Mouse (Mus musculus): ENCODE data around the gene Olfr667. TPM values are rescaled to one million over a fixed set of nuclear protein-coding genes. Genes with fewer than 3 reads are reported as not detected.
"Not testable (repeated sequence)": the region's sequence is repeated elsewhere in the genome, so short reads cannot be mapped to it uniquely, and the experiment has no call there.

Olfr667 gene
- not detected in 2 replicates for polyA plus RNA-seq (2016; fragmentation: Nextera tagmentation; extraction: Ambion mirVana)

DNA sequence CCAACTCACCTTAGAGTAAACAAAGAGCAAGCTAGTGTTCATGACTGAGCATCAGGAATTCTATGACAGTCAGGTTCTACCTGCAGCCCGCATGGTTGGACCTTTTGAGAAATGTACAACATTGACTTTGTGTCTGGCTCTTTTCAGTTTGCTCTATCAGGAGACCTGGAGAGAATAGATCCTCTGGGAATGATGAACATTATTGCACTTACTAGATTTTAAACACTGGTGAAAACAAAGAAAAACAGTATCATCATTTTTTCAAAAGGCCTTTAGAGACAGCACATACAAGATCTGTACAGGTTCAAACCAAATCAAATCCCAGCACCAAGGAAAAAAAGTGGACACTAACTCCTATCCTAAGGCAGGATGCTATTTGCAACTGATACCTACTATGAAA, at the start of gene Olfr667:
TSS of gene Olfr667 (minus strand) at position 101 of the 400 bp plus-strand sequence.
- 89% methylated on average over 1 of the region's 1 CpGs for WGBS
- no peak for DNase-seq (ENCODE audit: low spot score)

DNA sequence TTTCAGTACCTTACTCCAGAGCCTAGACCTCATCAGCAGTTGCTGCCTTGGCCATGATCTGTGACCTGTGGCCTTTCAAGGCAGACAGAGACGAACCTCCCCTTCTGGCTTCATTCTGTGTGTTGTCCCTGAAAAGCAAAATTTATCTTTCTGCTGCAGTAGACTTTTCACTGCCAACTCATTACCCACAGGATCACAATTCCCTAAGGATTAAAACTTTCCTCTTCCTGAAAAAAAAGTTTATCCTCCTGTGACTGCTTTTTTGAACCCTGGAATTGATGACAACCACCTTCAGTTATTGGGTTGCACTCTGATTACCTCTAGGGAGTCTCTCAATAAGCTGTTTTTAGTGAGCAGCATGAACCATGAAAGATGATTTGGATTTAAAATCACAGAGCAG, 41.2 kb upstream of the Olfr667 start, which contains the start of gene Olfr670:
TSS of gene Olfr670 (minus strand) at position 101 of the 400 bp plus-strand sequence.
- Histone ChIP-seq H3K27me3 (ENCODE audit: low read depth, poor library complexity, severe bottlenecking) (no peaks in the 10 kb centered on the region), H3K4me1 (no peaks in the 10 kb centered on the region), H3K27ac (no peak within 1 kb of the TSS), H3K4me3 (no peak within 1 kb of the TSS), H3K36me3 (no peaks in the 10 kb centered on the region), H3K9me3 (replicated peaks) (no peaks in the 10 kb centered on the region)
- 88% methylated on average over 1 of the region's 1 CpGs for WGBS
- no peak for DNase-seq (ENCODE audit: low spot score)

More for the DNA sequence above, at the start of gene Olfr667:
- Histone ChIP-seq H3K4me3 (no peak within 1 kb of the TSS), H3K27ac (no peak within 1 kb of the TSS), H3K36me3 (no peaks in the 10 kb centered on the region), H3K4me1 (no peaks in the 10 kb centered on the region), H3K9me3 (replicated peaks) (no peaks in the 10 kb centered on the region), H3K27me3 (ENCODE audit: low read depth, poor library complexity, severe bottlenecking) (no peaks in the 10 kb centered on the region)

DNA sequence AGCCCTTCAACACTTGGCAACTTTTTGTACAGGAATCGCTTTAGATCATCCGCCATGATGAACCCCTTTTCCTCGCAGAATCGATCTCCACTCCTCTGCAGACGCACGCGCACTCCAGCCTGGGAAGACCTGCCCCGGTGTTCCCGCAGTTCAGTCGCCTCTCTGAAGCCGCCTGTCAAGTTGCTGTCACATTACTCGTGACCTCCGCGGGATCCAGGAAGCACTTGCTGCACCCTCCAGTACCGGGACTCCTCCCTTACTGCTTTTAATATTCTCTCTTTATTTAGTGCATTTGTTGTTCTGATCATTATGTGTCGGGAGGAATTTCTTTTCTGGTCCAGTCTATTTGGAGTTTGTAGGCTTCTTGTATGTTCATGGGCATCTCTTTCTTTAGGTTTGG, 29.0 kb upstream of the Olfr667 start:
- not testable (repeated sequence) for H3K9me3 ChIP-seq (replicated peaks); H3K4me1 ChIP-seq; H3K36me3 ChIP-seq; H3K27ac ChIP-seq; H3K4me3 ChIP-seq; H3K27me3 ChIP-seq (ENCODE audit: low read depth, poor library complexity, severe bottlenecking); DNase-seq (ENCODE audit: low spot score)
- 95% methylated on average over 16 of the region's 16 CpGs for WGBS

DNA sequence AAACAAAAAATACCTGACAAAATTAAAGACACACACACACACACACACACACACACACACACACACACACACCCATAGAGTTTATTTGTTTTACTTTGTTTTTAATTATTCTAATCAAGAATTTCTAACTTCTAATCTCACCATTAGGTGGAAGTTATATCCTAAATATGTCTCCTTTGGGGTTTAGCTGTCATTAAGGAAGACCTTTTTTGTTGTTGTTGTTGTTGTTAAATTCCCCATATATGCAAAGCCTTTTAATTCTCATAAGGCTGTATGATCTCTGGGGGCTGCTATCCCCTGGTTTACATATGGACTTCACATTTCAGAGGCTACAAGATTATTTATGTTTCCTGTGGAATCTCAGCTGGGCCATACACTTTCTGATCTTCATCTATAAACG, 12.7 kb upstream of the Olfr667 start, which contains the start of gene Olfr669:
TSS of gene Olfr669 (plus strand) at position 301 of the 400 bp plus-strand sequence.
- DNase-seq (ENCODE audit: low spot score): no peak
- Histone ChIP-seq H3K27ac (no peak within 1 kb of the TSS), H3K9me3 (replicated peaks) (no peaks in the 10 kb centered on the region), H3K27me3 (ENCODE audit: low read depth, poor library complexity, severe bottlenecking) (no peaks in the 10 kb centered on the region), H3K36me3 (no peaks in the 10 kb centered on the region), H3K4me1 (no peaks in the 10 kb centered on the region), H3K4me3 (no peak within 1 kb of the TSS)
- 86% methylated on average over 1 of the region's 1 CpGs for WGBS

DNA sequence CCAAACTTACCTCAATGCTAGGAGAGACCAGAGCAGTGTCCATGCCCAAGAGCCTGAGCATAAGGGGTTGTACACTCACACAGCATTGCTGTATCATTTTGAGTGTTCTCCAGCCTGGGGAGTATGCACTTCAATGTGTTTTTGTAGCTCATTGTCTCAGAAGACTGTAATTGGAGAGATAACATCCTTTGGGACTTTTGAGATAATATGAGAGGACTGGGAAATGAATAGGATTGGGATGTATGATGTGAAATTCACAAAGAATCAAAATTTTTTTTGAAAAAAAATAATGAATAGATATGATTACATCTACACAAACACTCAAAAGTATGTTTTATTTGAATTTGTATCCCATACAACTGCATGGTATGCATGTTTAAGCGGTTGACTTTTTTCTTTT, 6.7 kb upstream of the Olfr667 start, which contains the start of gene Olfr668:
TSS of gene Olfr668 (minus strand) at position 101 of the 400 bp plus-strand sequence.
- 79% methylated on average over 1 of the region's 1 CpGs for WGBS
- Histone ChIP-seq H3K4me1 (no peaks in the 10 kb centered on the region), H3K36me3 (no peaks in the 10 kb centered on the region), H3K4me3 (no peak within 1 kb of the TSS), H3K27me3 (ENCODE audit: low read depth, poor library complexity, severe bottlenecking) (no peaks in the 10 kb centered on the region), H3K27ac (no peak within 1 kb of the TSS), H3K9me3 (replicated peaks) (no peaks in the 10 kb centered on the region)
- DNase-seq (ENCODE audit: low spot score): no peak

DNA sequence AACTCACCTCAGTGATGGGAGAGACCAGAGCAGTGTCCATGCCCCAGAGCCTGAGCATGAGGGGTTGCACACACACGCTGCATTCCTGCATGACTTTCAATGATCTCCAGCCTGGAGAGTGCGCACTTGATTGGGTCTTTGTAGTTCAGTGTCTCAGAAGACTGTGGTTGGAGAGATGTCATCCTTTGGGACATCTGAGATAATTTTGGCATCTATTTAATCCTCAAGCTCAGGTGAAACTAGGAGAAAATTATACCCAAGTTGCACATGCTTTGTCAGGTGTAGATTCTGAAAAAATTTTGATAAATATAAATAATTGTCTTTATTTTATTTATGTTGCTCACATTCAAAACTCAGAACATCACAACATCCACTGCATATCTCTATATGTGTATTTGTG, 25.4 kb downstream of the Olfr667 start, which contains the start of gene Olfr666:
TSS of gene Olfr666 (minus strand) at position 101 of the 400 bp plus-strand sequence.
- DNase-seq (ENCODE audit: low spot score): no peak
- WGBS: 82% methylated on average over 2 of the region's 2 CpGs
- Histone ChIP-seq H3K4me3 (no peak within 1 kb of the TSS), H3K27ac (no peak within 1 kb of the TSS), H3K9me3 (replicated peaks) (no peaks in the 10 kb centered on the region), H3K36me3 (no peaks in the 10 kb centered on the region), H3K27me3 (ENCODE audit: low read depth, poor library complexity, severe bottlenecking) (no peaks in the 10 kb centered on the region), H3K4me1 (no peaks in the 10 kb centered on the region)

DNA sequence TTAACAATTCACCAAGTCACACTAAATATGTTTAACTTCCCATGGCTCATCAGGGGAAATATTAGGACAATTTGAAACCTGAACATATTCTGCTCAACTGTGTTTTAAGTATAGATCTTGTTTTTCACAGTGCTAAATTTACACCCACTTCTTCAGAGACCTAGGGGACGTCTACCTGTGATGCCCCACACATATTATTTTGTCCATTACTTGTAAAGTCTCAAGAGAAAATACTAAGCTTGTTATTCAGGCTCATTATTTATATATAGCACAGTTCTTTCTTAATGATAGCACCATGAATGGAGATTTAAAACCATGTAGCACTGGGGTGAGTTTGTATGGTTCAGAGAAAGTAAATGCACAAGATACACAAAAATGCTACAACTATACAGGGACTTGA, 43.6 kb downstream of the Olfr667 start, which contains the start of gene Olfr665:
TSS of gene Olfr665 (plus strand) at position 301 of the 400 bp plus-strand sequence.
- H3K4me1 ChIP-seq: no peaks in the 10 kb centered on the region
- no peak for DNase-seq (ENCODE audit: low spot score)
- no peak within 1 kb of the TSS for H3K4me3 ChIP-seq
- 68% methylated on average over 1 of the region's 1 CpGs for WGBS
- H3K27me3 ChIP-seq (ENCODE audit: low read depth, poor library complexity, severe bottlenecking): no peaks in the 10 kb centered on the region
- H3K36me3 ChIP-seq: no peaks in the 10 kb centered on the region
- no peaks in the 10 kb centered on the region for H3K9me3 ChIP-seq (replicated peaks)
- H3K27ac ChIP-seq: no peak within 1 kb of the TSS

Other genes starting within 250 kb of the Olfr667 start
- not detected in 2 replicates for gene Olfr661, start 235.0 kb downstream of the Olfr667 start, polyA plus RNA-seq (2016; fragmentation: Nextera tagmentation; extraction: Ambion mirVana)
- gene Usp17le, start 144.0 kb downstream of the Olfr667 start, polyA plus RNA-seq (2016; fragmentation: Nextera tagmentation; extraction: Ambion mirVana): not detected in 2 replicates
- gene Usp17lb, start 78.9 kb downstream of the Olfr667 start, polyA plus RNA-seq (2016; fragmentation: Nextera tagmentation; extraction: Ambion mirVana): not detected in 2 replicates
- gene Usp17la, start 64.5 kb downstream of the Olfr667 start, polyA plus RNA-seq (2016; fragmentation: Nextera tagmentation; extraction: Ambion mirVana): not detected in 2 replicates
- gene Olfr665, start 43.5 kb downstream of the Olfr667 start, polyA plus RNA-seq (2016; fragmentation: Nextera tagmentation; extraction: Ambion mirVana): not detected in 2 replicates
- gene Olfr666, start 25.5 kb downstream of the Olfr667 start, polyA plus RNA-seq (2016; fragmentation: Nextera tagmentation; extraction: Ambion mirVana): not detected in 2 replicates
- not detected in 2 replicates for gene Olfr668, start 6.6 kb upstream of the Olfr667 start, polyA plus RNA-seq (2016; fragmentation: Nextera tagmentation; extraction: Ambion mirVana)
- gene Olfr669, start 12.8 kb upstream of the Olfr667 start, polyA plus RNA-seq (2016; fragmentation: Nextera tagmentation; extraction: Ambion mirVana): not detected in 2 replicates
- gene Olfr670, start 41.1 kb upstream of the Olfr667 start, polyA plus RNA-seq (2016; fragmentation: Nextera tagmentation; extraction: Ambion mirVana): not detected in 2 replicates
- gene Olfr671, start 57.6 kb upstream of the Olfr667 start, polyA plus RNA-seq (2016; fragmentation: Nextera tagmentation; extraction: Ambion mirVana): not detected in 2 replicates
- not detected in 2 replicates for gene Olfr672, start 80.5 kb upstream of the Olfr667 start, polyA plus RNA-seq (2016; fragmentation: Nextera tagmentation; extraction: Ambion mirVana)
- gene Olfr675, start 107.0 kb upstream of the Olfr667 start, polyA plus RNA-seq (2016; fragmentation: Nextera tagmentation; extraction: Ambion mirVana): not detected in 2 replicates
- gene Olfr676, start 111.2 kb upstream of the Olfr667 start, polyA plus RNA-seq (2016; fragmentation: Nextera tagmentation; extraction: Ambion mirVana): not detected in 2 replicates
- not detected in 2 replicates for gene Olfr677, start 129.9 kb upstream of the Olfr667 start, polyA plus RNA-seq (2016; fragmentation: Nextera tagmentation; extraction: Ambion mirVana)
- not detected in 2 replicates for gene Olfr678, start 143.0 kb upstream of the Olfr667 start, polyA plus RNA-seq (2016; fragmentation: Nextera tagmentation; extraction: Ambion mirVana)
- not detected in 2 replicates for gene Olfr679, start 159.7 kb upstream of the Olfr667 start, polyA plus RNA-seq (2016; fragmentation: Nextera tagmentation; extraction: Ambion mirVana)
- not detected in 2 replicates for gene Olfr680-ps1, start 171.3 kb upstream of the Olfr667 start, polyA plus RNA-seq (2016; fragmentation: Nextera tagmentation; extraction: Ambion mirVana)
- not detected in 2 replicates for gene Olfr681, start 195.4 kb upstream of the Olfr667 start, polyA plus RNA-seq (2016; fragmentation: Nextera tagmentation; extraction: Ambion mirVana)
- gene Olfr683, start 225.5 kb upstream of the Olfr667 start, polyA plus RNA-seq (2016; fragmentation: Nextera tagmentation; extraction: Ambion mirVana): not detected in 2 replicates
- not detected in 2 replicates for gene Olfr684, start 242.2 kb upstream of the Olfr667 start, polyA plus RNA-seq (2016; fragmentation: Nextera tagmentation; extraction: Ambion mirVana)

All from limb, embryonic 10.5 days (tissue).